Mouse (Mus musculus): ENCODE results near the gene Pigk.

DNA sequence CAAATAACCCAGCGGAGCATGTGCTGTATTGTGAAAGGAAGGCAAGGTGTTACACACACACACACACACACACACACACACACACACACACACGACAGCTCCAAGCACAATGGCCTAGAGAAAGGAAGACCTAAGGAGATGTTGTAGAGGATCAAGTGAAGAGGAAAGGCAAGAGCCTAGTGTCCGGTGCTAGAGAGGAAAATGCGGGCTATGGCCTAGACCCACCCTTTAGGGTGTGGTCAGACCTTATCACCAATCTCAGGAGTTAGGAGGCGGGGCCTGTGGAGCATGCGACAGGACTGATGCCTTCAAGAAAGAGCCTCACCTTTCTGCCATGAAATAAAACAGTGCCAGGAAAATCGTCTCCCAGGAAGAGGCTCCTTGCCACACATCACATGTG lies 234.7 kb downstream of the Pigk start:
- no peak for TF ChIP-seq CTCF (IDR thresholded peaks at IDR 0.05; ENCODE audit: low read depth, low read length)
- TF ChIP-seq POLR2AphosphoS5 (IDR thresholded peaks at IDR 0.05; ENCODE audit: insufficient replicate concordance, low read depth, low read length), result no peak

Measured in G1E (cell line).